Mouse (Mus musculus): ENCODE data around the gene Akap7.

- no peak for TF ChIP-seq CTCF (IDR thresholded peaks at IDR 0.05; ENCODE audit: insufficient read depth, low read length)
- no peak for TF ChIP-seq POLR2A (IDR thresholded peaks at IDR 0.05; ENCODE audit: borderline replicate concordance, extremely low read depth, low read depth, low read length)
These were observed 10.0 kb upstream of the Akap7 start for GRCm38 (mm10) chr10:25317665-25318064.

Measured in lung, adult 2 months (tissue).